Mouse (Mus musculus) stomach, postnatal 0 days (tissue): ENCODE results near the gene Qpct.
A peak's percentile ranks its signal among the peaks of the same experiment; 100 is the strongest.

Experiments
- CTCF ChIP-seq: IDR thresholded peaks from 2 replicates; pipeline ENCODE4 v1.5.1; 2016; ENCODE audit warnings: antibody characterized with exemption, low read depth, mild to moderate bottlenecking, moderate library complexity
- EP300 ChIP-seq: optimal IDR thresholded peaks from 2 replicates; pipeline ENCODE3; 2016; ENCODE audit warnings: antibody characterized with exemption

- no peak for TF ChIP-seq EP300
- TF ChIP-seq CTCF, result peak; percentile 95
Measured at GRCm38 (mm10) chr17:79110936-79111348, 59.2 kb downstream of the Qpct start.
